Mouse (Mus musculus) heart, embryonic 11.5 days (tissue): ENCODE measurements around the gene Ablim1. TPM values are rescaled to one million over a fixed set of nuclear protein-coding genes. Genes with fewer than 3 reads are reported as not detected.

Experiments used
- ATAC-seq: fragments of 200-750 bp; cut with Nextera tagmentation; replicated peaks from 2 replicates; pipeline ENCODE4 v1.8.0; 2017; ENCODE audit warnings: moderate library complexity; ENCODE audit not compliant: insufficient number of reproducible peaks, low FRiP score, low TSS enrichment
- H3K27ac ChIP-seq: fragments of 300-500 bp; sonication (generic); 2 replicates; pipeline ENCODE4 v1.5.1; 2014; ENCODE audit warnings: mild to moderate bottlenecking, low read depth, low read length
- H3K27me3 ChIP-seq: fragments of 300-500 bp; sonication (generic); 2 replicates; pipeline ENCODE4 v1.6.1; 2014; ENCODE audit warnings: mild to moderate bottlenecking, low read length, mixed read lengths; ENCODE audit not compliant: control insufficient read depth, insufficient read depth
- H3K36me3 ChIP-seq: fragments of 300-500 bp; sonication (generic); 2 replicates; pipeline ENCODE4 v1.6.1; 2014; ENCODE audit warnings: mild to moderate bottlenecking, low read length, moderate library complexity, mixed read lengths; ENCODE audit not compliant: control insufficient read depth, insufficient read depth
- H3K4me1 ChIP-seq: fragments of 300-500 bp; sonication (generic); 2 replicates; pipeline ENCODE4 v1.6.1; 2014; ENCODE audit warnings: low read length; ENCODE audit not compliant: control insufficient read depth, insufficient read depth
- H3K4me2 ChIP-seq: fragments of 300-500 bp; sonication (generic); 2 replicates; pipeline ENCODE4 v1.6.1; 2014; ENCODE audit warnings: mild to moderate bottlenecking, moderate library complexity
- H3K4me3 ChIP-seq: fragments of 300-500 bp; sonication (generic); 2 replicates; pipeline ENCODE4 v1.5.1; 2014; ENCODE audit warnings: low read depth, low read length
- H3K9ac ChIP-seq: fragments of 300-500 bp; sonication (generic); 2 replicates; pipeline ENCODE4 v1.6.1; 2014; ENCODE audit warnings: mild to moderate bottlenecking, low read depth, low read length, moderate library complexity
- H3K9me3 ChIP-seq: fragments of 300-500 bp; sonication (generic); replicated peaks from 2 replicates; pipeline ENCODE4 v1.6.1; 2016; ENCODE audit warnings: low read length; ENCODE audit not compliant: control insufficient read depth
- WGBS: fragments of 180-500 bp; shearing (Covaris S2); extraction: QIAGEN DNeasy Blood & Tissue Kit; methylation state at CpG from one replicate; pipeline ENCODE4 v1.1.7; 2014; ENCODE audit not compliant: insufficient replicate concordance; 5-methylcytosine and 5-hydroxymethylcytosine counted together
- polyA plus RNA-seq: library from polyadenylated mRNA; unstranded; fragments of >200 nt; fragmentation: Nextera tagmentation; extraction: Ambion mirVana; gene quantifications from 2 replicates; pipeline ENCODE4 v1.2.1, GENCODE M21; 2014

Ablim1 gene
- polyA plus RNA-seq, 1 experiment from 2014 or later, result 45.8 TPM

- Histone ChIP-seq H3K27ac (no peak overlapping the region), H3K4me3 (no peak overlapping the region), H3K36me3 (no peaks in the 10 kb centered on the region), H3K9me3 (no peaks in the 10 kb centered on the region), H3K4me1 (peaks cover 7% of the 10 kb centered on the region; the same call in 1 of the 2 replicates), H3K9ac (no peak overlapping the region), H3K4me2 (no peak overlapping the region), H3K27me3 (no peaks in the 10 kb centered on the region)
- no peak for ATAC-seq
- WGBS, result 81% methylated on average over 9 of the region's 9 CpGs
Observed at GRCm38 (mm10) chr19:57129729-57130128, 185.0 kb downstream of the Ablim1 start.

GRCm38 (mm10) chr19:57128037-57128436 is 186.7 kb downstream of the Ablim1 start:
- Histone ChIP-seq H3K4me2 (no peak overlapping the region), H3K36me3 (no peaks in the 10 kb centered on the region), H3K9me3 (no peaks in the 10 kb centered on the region), H3K9ac (no peak overlapping the region), H3K4me3 (no peak overlapping the region), H3K27me3 (no peaks in the 10 kb centered on the region), H3K27ac (no peak overlapping the region), H3K4me1 (0 out of 2 replicates have a peak, but pooled peaks cover 5% of the 10 kb centered on the region)
- ATAC-seq, result no peak
- WGBS, result 72% methylated on average over 6 of the region's 6 CpGs

GRCm38 (mm10) chr19:57127523-57127922 is 187.2 kb downstream of the Ablim1 start:
- H3K27ac ChIP-seq, result no peak overlapping the region
- 89% methylated on average over 5 of the region's 5 CpGs for WGBS

GRCm38 (mm10) chr19:57126950-57127349 is 187.8 kb downstream of the Ablim1 start:
- no peak for ATAC-seq
- 44% methylated on average over 10 of the region's 10 CpGs for WGBS

More at GRCm38 (mm10) chr19:57127523-57127922, 187.2 kb downstream of the Ablim1 start:
- Histone ChIP-seq H3K36me3 (no peaks in the 10 kb centered on the region), H3K27me3 (no peaks in the 10 kb centered on the region), H3K9ac (no peak overlapping the region), H3K4me1 (0 out of 2 replicates have a peak, but pooled peaks cover 3% of the 10 kb centered on the region), H3K4me2 (no peak overlapping the region), H3K4me3 (no peak overlapping the region), H3K9me3 (no peaks in the 10 kb centered on the region)
- no peak for ATAC-seq

GRCm38 (mm10) chr19:57124906-57125305 is 189.8 kb downstream of the Ablim1 start:
- H3K27ac ChIP-seq, result no peak overlapping the region
- ATAC-seq, result no peak

More at GRCm38 (mm10) chr19:57126950-57127349, 187.8 kb downstream of the Ablim1 start:
- no peak overlapping the region for H3K9ac ChIP-seq
- H3K4me2 ChIP-seq, result no peak overlapping the region
- no peaks in the 10 kb centered on the region for H3K27me3 ChIP-seq
- no peaks in the 10 kb centered on the region for H3K9me3 ChIP-seq
- H3K4me3 ChIP-seq, result no peak overlapping the region
- H3K27ac ChIP-seq, result no peak overlapping the region
- 0 out of 2 replicates have a peak, but pooled peaks cover 2% of the 10 kb centered on the region for H3K4me1 ChIP-seq
- no peaks in the 10 kb centered on the region for H3K36me3 ChIP-seq

GRCm38 (mm10) chr19:57124138-57124519 is 190.6 kb downstream of the Ablim1 start:
- no peak overlapping the region for H3K9ac ChIP-seq
- 79% methylated on average over 2 of the region's 2 CpGs for WGBS
- ATAC-seq, result no peak

More at GRCm38 (mm10) chr19:57124906-57125305, 189.8 kb downstream of the Ablim1 start:
- Histone ChIP-seq H3K9me3 (no peaks in the 10 kb centered on the region), H3K4me3 (no peak overlapping the region), H3K9ac (no peak overlapping the region), H3K4me1 (peaks cover 9% of the 10 kb centered on the region), H3K27me3 (no peaks in the 10 kb centered on the region), H3K36me3 (no peaks in the 10 kb centered on the region), H3K4me2 (no peak overlapping the region)
- WGBS, result 64% methylated on average over 4 of the region's 4 CpGs

GRCm38 (mm10) chr19:57123503-57124137 is 191.1 kb downstream of the Ablim1 start:
- no peak for ATAC-seq
- H3K4me1 ChIP-seq, result peaks cover 20% of the 10 kb centered on the region
- no peak overlapping the region for H3K4me2 ChIP-seq
- H3K9me3 ChIP-seq, result no peaks in the 10 kb centered on the region
- H3K36me3 ChIP-seq, result no peaks in the 10 kb centered on the region
- 53% methylated on average over 11 of the region's 11 CpGs for WGBS
- no peak overlapping the region for H3K4me3 ChIP-seq
- no peaks in the 10 kb centered on the region for H3K27me3 ChIP-seq
- H3K27ac ChIP-seq, result peak overlapping the region; percentile 71; the same call in 1 of the 2 replicates
- no peak overlapping the region for H3K9ac ChIP-seq

More at GRCm38 (mm10) chr19:57124138-57124519, 190.6 kb downstream of the Ablim1 start:
- Histone ChIP-seq H3K27ac (peak overlapping the region; percentile 63), H3K4me2 (no peak overlapping the region), H3K27me3 (no peaks in the 10 kb centered on the region), H3K4me1 (peaks cover 17% of the 10 kb centered on the region), H3K9me3 (no peaks in the 10 kb centered on the region), H3K4me3 (no peak overlapping the region), H3K36me3 (no peaks in the 10 kb centered on the region)

- H3K9ac ChIP-seq, result no peak overlapping the region
- no peaks in the 10 kb centered on the region for H3K27me3 ChIP-seq
- H3K4me3 ChIP-seq, result no peak overlapping the region
- no peaks in the 10 kb centered on the region for H3K36me3 ChIP-seq
- H3K4me1 ChIP-seq, result peaks cover 32% of the 10 kb centered on the region
- H3K4me2 ChIP-seq, result no peak overlapping the region
- H3K27ac ChIP-seq, result no peak overlapping the region
- no peak for ATAC-seq
- WGBS, result 86% methylated on average over 3 of the region's 3 CpGs
- H3K9me3 ChIP-seq, result no peaks in the 10 kb centered on the region
Observed at GRCm38 (mm10) chr19:57122261-57122660, 192.5 kb downstream of the Ablim1 start.

GRCm38 (mm10) chr19:57121036-57121435 is 193.7 kb downstream of the Ablim1 start:
- Histone ChIP-seq H3K36me3 (no peaks in the 10 kb centered on the region), H3K9me3 (no peaks in the 10 kb centered on the region), H3K4me2 (no peak overlapping the region), H3K27ac (no peak overlapping the region), H3K9ac (no peak overlapping the region), H3K27me3 (no peaks in the 10 kb centered on the region), H3K4me3 (no peak overlapping the region), H3K4me1 (peaks cover 44% of the 10 kb centered on the region)
- no peak for ATAC-seq
- 83% methylated on average over 4 of the region's 4 CpGs for WGBS
